Mouse (Mus musculus) lung, adult 2 months (tissue): Measurements from ENCODE around the gene Vps41.

Source experiments
- CTCF ChIP-seq: fragments of 200-500 bp; IDR thresholded peaks from 2 replicates; pipeline ENCODE4 v1.5.1; 2011; ENCODE audit warnings: mild to moderate bottlenecking, low read length, control low read depth; ENCODE audit not compliant: insufficient read depth
- POLR2A ChIP-seq: fragments of 200-500 bp; IDR thresholded peaks from 2 replicates; pipeline ENCODE4 v1.6.1; 2011; ENCODE audit warnings: low read depth, mild to moderate bottlenecking, control low read depth, low read length, borderline replicate concordance; ENCODE audit errors: extremely low read depth

DNA sequence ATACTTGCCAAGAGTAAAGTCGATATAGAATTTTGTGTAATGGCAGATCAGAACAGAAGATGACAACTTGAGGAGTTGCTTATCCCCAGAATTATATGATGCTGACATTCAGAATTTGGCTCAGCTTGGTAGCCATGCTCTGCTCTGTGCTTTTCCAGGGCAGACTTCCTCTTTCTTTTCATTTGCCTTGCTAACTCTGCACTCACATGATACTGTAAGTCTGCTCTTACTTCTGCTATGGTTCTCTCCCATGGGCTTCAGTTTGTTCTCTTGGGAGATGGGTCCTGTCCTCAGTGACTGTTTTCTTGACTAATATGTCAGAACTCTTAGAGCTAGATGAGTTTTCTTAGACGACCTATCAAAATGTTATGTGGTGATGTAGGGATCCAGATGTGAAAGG lies 64.2 kb downstream of the Vps41 start:
- TF ChIP-seq POLR2A (no peak), CTCF (no peak)
